Mouse (Mus musculus): ENCODE data around the gene Pik3r6. TPM values are rescaled to one million over a fixed set of nuclear protein-coding genes. Genes with fewer than 3 reads are reported as not detected.

The Pik3r6 gene
- polyA plus RNA-seq, 2 experiments from 2014 or later, result not detected

DNA sequence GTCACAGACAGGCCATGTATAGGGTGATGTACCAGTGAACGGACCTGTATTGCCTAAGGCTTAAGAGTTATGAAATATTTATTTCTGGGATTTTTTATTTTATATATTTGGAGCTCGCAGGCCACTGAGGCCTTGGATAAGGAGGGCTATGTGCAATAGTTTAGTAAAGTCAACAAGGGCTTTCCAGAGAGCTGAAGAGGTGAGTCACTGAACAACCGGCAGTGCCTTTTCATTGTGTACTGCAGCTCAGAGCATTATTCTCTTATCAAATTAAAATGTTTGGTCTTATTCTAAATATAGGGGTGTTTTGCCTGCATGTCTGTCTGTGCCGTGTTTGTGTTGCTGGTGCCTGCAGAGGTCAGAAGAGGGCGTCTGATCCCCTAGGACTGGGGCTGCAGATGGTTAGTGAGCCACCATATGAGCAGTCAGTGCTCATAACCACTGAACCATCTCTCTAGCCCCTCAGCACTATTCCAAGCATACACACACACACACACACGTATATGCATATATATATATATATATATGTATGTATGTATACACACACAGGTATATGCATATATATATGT is 14.5 kb upstream of the Pik3r6 start:
- ATAC-seq, result no peak

DNA sequence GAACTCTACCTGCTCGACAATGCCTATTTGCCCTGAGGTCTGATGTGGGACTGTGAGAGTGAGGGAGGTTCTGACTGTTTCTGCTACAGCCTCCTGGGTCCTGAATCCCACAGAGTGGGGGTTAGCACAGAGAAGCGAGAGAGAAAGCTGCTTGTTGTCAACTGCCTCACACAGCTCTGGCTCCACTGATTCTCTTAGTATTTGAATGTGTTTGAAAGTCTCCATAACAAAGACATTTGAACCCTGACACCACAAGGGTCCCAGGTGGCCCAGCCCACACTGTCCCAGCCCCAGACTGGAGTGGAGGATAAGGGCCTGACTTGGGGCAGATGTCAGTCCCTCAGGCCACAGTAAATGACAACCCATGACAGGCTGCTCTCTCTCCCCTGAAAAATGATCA is 13.6 kb upstream of the Pik3r6 start:
- ATAC-seq, result no peak

GRCm38 (mm10) chr11:68492592-68492991 is 10.2 kb upstream of the Pik3r6 start:
- ATAC-seq, result no peak

DNA sequence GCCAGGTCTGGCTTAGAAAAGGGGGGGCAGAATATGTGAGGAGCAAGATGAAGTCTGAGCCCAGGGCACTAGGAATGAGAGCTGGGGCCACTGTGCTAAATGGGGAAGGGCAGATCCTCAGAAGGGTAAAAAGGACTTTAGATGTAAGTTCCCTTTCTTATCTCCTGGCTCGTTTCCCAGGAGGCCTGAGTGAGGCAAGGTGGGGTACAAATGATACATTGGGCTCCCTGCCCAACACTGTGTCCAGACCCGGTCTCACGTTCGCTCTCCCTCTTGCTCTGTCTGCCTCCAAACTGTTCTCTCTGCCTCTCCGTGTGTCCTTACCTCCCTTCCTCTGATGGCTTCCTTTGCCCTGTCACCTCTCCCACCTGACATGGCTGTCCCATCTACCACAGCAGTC is 9.1 kb upstream of the Pik3r6 start:
- ATAC-seq, result no peak

GRCm38 (mm10) chr11:68497081-68497480 is 5.7 kb upstream of the Pik3r6 start:
- ATAC-seq, result no peak

DNA sequence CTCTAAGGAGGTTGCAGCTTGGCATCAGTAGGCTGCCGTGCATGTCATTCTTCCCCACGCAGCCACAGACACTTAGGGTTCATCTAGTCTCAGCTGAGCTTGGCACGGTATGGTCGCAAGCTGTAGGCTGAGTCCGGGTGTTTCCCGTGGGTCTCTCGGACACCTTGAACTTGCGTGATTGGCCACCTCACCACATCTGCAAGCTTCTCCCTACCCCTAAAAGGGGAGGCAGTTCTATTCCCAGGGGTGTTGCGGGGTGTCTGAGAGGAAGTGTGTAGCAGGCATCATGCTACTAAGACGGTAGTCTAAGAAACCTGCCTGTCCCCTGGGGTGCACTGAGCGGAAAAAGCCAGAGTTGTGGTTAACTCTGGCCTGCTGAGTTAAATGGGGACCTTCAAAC is 4.3 kb upstream of the Pik3r6 start:
- peak; percentile 59 for ATAC-seq

GRCm38 (mm10) chr11:68498999-68499699 is 3.7 kb upstream of the Pik3r6 start:
- ATAC-seq, result peak; percentile 72

DNA sequence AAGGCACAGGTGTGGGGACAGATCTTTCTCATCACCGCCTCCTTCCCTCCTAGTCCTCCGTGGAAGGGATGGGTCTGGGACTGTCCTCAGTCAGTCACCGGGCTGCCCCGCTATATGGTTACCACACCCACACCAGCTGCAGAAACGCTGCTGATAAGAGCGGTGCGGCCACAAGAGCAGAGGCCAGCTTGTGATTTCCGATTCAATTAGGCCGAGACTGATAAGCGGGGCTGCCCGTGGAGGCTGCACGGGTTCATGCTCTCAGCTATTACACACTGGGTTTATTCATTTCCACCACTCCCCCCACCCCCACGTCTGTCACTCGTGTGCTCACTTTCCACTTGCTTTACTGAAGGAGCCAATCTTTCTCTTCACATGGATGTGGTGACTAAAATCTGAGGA is 1.9 kb upstream of the Pik3r6 start:
- no peak for ATAC-seq

- ATAC-seq, result no peak
These were observed 411 bp upstream of the Pik3r6 start for GRCm38 (mm10) chr11:68502408-68502807.

GRCm38 (mm10) chr11:68504913-68505312 is 2.1 kb downstream of the Pik3r6 start:
- ATAC-seq, result no peak

DNA sequence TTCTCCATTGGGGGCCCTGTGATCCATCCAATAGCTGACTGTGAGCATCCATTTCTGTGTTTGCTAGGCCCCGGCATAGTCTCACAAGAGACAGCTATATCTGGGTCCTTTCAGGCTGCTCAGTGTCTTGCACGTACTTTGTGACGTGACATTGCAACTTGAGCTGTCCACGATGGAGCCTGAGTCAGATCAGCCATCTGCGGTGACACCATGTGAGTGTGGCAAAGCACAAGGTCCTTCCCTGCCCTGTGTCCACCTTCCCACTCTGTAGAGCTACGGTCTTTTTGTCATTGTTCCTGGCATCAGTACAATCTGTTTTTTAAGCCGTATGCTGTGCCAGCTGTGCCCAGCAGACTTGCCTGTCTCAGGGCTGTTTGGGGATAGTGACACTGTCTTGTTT is 4.4 kb downstream of the Pik3r6 start:
- no peak for ATAC-seq

DNA sequence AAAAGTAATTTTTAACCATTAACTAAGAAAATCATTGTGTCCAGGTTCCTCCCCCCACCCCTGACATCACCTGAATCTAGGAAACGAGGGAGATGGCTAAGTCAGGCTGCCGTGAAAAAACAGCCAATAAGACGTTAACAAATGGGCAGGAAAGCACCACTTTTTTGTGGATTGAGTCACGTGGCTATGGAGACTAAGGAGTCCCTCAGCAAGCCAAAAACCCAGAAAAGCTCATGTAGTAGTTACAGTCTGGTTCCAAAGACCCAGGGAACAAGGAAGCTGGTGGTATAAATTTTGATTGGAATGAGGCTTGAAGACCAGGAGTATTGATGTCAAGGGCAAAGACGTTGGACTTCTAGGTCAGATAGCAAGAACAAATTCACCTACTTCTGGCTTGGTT is 5.8 kb downstream of the Pik3r6 start:
- no peak for ATAC-seq

- no peak for ATAC-seq
These were observed 6.4 kb downstream of the Pik3r6 start for GRCm38 (mm10) chr11:68509194-68509593.

DNA sequence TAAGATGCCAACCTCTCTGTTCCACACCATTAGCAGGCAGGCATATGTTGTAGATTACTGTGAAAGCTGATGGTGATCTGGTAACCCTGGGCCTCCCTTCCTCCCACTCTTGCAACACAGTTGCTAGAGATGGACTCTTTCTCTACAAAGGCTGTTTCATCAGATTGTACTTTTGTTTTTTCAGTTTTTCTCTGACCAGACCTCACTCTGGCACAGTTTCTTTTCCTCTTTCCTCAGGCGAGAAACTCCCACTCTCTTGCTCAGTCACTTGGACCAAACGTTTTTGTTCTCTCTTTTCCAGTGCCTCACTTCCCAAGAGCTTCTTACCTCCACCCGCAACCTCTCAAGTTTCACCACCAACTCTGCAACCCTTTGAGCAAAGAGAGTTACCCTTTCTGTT is 11.2 kb downstream of the Pik3r6 start:
- no peak for ATAC-seq

DNA sequence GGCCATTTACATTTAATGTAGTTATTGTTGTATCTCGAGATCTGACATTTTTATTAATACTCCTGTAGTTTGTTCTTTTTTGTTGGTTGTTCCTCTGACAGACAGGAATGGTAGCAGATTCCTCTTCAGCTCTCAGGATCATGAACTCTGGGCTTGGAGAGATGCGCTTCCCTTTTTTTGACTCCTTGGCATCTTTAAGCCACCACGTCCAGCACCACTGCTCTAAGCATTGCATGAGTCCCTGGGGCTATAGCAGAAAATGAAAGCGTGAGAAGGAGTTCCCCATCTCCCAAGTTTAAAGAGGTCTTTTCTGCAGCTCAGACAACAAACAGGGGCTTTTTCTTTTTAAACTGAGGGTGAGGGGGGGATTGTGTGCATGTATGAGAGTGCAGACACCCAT is 16.5 kb downstream of the Pik3r6 start:
- no peak for ATAC-seq

DNA sequence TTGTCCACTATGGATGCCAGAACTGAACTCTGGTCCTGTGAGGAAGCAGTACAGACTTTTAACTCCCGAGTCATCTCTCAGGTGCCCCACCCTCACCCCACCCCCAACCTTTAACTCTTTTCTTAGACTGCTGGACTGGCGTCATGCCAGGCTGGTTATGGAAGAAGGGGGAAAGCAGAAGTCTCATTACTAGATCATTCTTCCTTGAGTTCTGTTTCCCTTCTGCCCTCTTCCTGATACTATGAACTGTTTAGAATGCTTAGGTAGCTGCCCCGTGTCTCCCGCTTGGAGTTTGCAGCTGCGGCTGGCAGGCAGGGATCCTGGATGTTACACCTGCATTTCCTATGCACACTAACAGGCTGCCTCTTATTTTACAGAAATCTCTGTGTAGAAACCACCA is 17.0 kb downstream of the Pik3r6 start:
- no peak for ATAC-seq

DNA sequence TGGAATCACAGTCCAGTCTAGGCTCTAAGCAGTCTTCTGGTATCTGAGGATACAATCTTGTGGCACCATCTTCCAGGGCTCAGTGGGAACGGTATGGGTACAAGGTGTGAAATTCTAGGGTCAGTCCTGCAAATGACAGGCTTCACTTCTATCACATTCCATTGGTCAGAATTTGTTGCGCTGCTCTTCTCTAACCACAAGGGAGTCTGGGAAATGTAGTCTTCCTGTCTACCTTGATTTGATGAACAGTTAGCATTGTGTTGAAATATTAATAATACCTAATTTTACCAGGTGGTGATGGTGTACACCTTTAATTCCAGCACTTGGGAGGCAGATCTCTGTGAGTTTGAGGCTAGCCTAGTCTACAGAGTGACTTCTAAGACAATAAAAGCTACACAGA is 17.6 kb downstream of the Pik3r6 start:
- ATAC-seq, result no peak

DNA sequence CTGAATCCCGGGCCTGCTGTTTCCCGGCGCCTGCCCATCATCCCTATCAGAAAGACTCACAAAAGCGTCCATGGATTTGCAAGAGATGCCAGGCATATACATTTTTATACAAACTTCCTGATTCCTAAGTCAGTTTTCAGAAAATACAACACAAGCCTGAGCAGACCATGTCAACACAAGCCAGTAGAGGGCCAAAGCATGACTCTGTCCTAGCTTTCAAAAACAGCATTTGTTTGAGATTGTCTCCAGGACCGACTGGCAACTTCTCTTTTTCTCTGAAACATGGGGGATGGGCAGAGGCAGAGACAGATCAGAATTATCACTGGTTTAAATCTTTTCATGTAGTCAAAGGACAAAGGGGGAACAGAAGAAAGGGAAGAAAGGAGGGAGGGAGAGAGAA is 18.5 kb downstream of the Pik3r6 start:
- no peak for ATAC-seq

GRCm38 (mm10) chr11:68526441-68526840 is 23.6 kb downstream of the Pik3r6 start:
- ATAC-seq, result no peak

GRCm38 (mm10) chr11:68531066-68531806 is 28.4 kb downstream of the Pik3r6 start:
- no peak for ATAC-seq

GRCm38 (mm10) chr11:68531941-68532535 is 29.2 kb downstream of the Pik3r6 start:
- ATAC-seq, result no peak

GRCm38 (mm10) chr11:68532773-68533172 is 30.0 kb downstream of the Pik3r6 start:
- no peak for ATAC-seq

- ATAC-seq, result no peak
These were observed 31.2 kb downstream of the Pik3r6 start for GRCm38 (mm10) chr11:68533971-68534475.

Measured in CD4-positive, CD25-positive, alpha-beta regulatory T cell, adult 4 months (primary cell).